Mouse (Mus musculus): ENCODE measurements around the gene Dpy19l1. TPM values are rescaled to one million over a fixed set of nuclear protein-coding genes. Genes with fewer than 3 reads are reported as not detected.

The Dpy19l1 gene
- 13.9 and 17.5 TPM in 2 replicates for polyA plus RNA-seq (2012; rRNA removed)

DNA sequence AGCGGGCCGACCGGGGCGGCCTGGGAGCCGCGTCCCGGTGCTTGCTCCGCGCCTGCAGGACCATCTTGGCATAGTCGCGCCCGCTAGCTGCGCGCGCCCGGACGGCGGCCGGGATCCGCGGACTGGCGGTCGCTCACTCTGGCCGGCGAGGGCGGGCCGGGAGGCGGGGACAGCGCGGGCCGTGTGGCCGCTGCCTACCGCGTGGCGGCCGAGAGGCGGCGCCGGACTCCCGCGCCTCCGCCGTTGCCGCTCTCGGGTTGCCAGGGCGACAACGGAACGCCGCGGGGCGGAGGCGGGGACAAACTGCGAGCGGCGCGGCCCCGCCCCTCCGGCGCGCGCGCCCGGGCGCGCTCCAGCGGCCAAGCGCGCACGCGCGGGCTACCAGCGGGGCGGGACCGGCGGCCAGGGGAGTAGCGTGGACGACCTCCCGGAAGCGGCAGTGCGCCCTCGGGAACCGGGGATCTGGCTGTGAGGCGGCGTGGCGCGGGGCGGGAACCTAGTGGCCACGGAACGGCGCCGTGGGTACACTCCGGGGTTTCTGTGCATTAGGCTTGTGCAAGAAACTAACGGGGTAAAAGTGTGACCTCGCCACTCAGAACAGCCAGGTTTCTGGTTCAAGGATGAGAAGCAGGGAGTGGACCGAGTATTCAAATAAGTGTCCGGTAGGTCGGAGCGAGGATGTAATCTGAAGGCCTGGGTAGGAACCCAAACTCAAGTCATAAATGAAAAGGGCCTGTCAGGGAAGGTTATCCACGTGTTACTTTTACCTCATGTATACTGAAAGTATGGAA, at the start of gene Dpy19l1:
TSS of gene Dpy19l1 (minus strand) at position 74 of the 791 bp plus-strand sequence.

Other genes starting within 250 kb of the Dpy19l1 start
- not detected in 2 replicates for gene Cypt4, start 122.1 kb upstream of the Dpy19l1 start, polyA plus RNA-seq (2012; rRNA removed)
- not detected in 2 replicates for gene Dpy19l2, start 193.2 kb upstream of the Dpy19l1 start, polyA plus RNA-seq (2012; rRNA removed)

All from liver, embryonic 18 days (tissue).